Mouse (Mus musculus) heart, adult 2 months (tissue): ENCODE data around the gene Irf6. TPM values are rescaled to one million over a fixed set of nuclear protein-coding genes. Genes with fewer than 3 reads are reported as not detected.

Experiments
- DNase-seq, 2 experiments: peaks; one replicate each; pipeline ENCODE4 v3.0.0; 2021
- H3K27ac ChIP-seq: fragments of 200-600 bp; 2 replicates; pipeline ENCODE4 v1.8.1; 2022
- H3K27me3 ChIP-seq: fragments of 200-500 bp; 2 replicates; pipeline ENCODE4 v1.6.1; 2012; ENCODE audit warnings: mild to moderate bottlenecking, low read length, inconsistent platforms, mixed read lengths; ENCODE audit not compliant: control insufficient read depth, insufficient read depth
- H3K36me3 ChIP-seq: fragments of 200-500 bp; 2 replicates; pipeline ENCODE4 v1.6.1; 2012; ENCODE audit warnings: low read length, inconsistent platforms; ENCODE audit not compliant: control insufficient read depth, insufficient read depth
- H3K4me1 ChIP-seq: fragments of 200-500 bp; 2 replicates; pipeline ENCODE4 v1.6.1; 2011; ENCODE audit warnings: low read length; ENCODE audit not compliant: control insufficient read depth, insufficient read depth
- H3K4me3 ChIP-seq: fragments of 200-600 bp; 2 replicates; pipeline ENCODE4 v1.8.1; 2022
- H3K79me2 ChIP-seq: fragments of 200-500 bp; replicated peaks from 2 replicates; pipeline ENCODE4 v1.6.1; 2012; ENCODE audit warnings: mild to moderate bottlenecking, inconsistent platforms, low read length, moderate library complexity, mixed read lengths; ENCODE audit not compliant: control insufficient read depth, insufficient read depth
- H3K9ac ChIP-seq: fragments of 200-500 bp; 2 replicates; pipeline ENCODE4 v1.6.1; 2012; ENCODE audit warnings: low read depth, mild to moderate bottlenecking, control low read depth, inconsistent platforms, low read length, mixed read lengths
- CTCF ChIP-seq: fragments of 200-600 bp; IDR thresholded peaks from 2 replicates; pipeline ENCODE4 v1.8.1; 2022; ENCODE audit warnings: antibody characterized with exemption, mild to moderate bottlenecking, moderate library complexity
- EP300 ChIP-seq: fragments of 200-500 bp; IDR thresholded peaks from 2 replicates; pipeline ENCODE4 v1.6.1; 2011; ENCODE audit warnings: low read depth, low read length, control low read depth; ENCODE audit not compliant: insufficient read depth
- POLR2A ChIP-seq: fragments of 200-500 bp; IDR thresholded peaks from 2 replicates; pipeline ENCODE4 v1.6.1; 2011; ENCODE audit warnings: mild to moderate bottlenecking, low read depth, low read length, control low read depth; ENCODE audit not compliant: insufficient read depth
- WGBS: fragments of 180-500 bp; shearing (Covaris S2); methylation state at CpG from one replicate; pipeline ENCODE4 v1.1.7; 2018; 5-methylcytosine and 5-hydroxymethylcytosine counted together
- intact Hi-C: fragments of 180-260 bp; cut with DNase I; formaldehyde crosslinking; loops from one replicate; pipeline ENCODE4 v1.15.1; 2025
- polyA plus RNA-seq: library from polyadenylated mRNA; depleted of rRNA; stranded (reverse); fragments of >200 nt; gene quantifications from 2 replicates; pipeline ENCODE4 v1.2.3, GENCODE M21; 2012
- total RNA-seq, 2 experiments: library from RNA; stranded (reverse); gene quantifications; 2 replicates each; pipeline ENCODE4 v1.2.3; 2021

The Irf6 gene
- total and polyA plus RNA-seq, 3 experiments = 1.9 to 2.5 (median 2.1) TPM

DNA sequence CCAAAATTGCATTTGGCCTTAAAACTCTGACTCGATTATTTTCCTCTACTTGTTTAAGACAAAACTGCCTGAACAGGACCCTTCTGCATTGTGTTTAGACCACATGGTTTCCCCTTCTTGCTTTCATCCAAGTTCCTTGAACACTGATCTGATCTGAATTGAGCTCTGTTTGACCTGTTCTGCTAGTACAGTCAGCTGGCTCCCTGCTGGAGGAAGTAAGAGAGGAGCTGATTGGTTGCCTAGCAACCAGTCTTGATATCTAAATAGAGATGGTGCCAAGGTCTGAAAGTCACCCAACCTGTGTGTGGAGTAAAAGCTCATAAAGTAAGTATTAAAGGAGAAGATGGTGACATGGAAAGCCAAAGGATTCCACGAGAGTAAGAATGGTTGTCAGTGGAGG is 16.9 kb downstream of the Irf6 start:
- peak in 1 of 2 experiments; percentile 24 for DNase-seq
- WGBS = 51% methylated on average over 2 of the region's 2 CpGs

DNA sequence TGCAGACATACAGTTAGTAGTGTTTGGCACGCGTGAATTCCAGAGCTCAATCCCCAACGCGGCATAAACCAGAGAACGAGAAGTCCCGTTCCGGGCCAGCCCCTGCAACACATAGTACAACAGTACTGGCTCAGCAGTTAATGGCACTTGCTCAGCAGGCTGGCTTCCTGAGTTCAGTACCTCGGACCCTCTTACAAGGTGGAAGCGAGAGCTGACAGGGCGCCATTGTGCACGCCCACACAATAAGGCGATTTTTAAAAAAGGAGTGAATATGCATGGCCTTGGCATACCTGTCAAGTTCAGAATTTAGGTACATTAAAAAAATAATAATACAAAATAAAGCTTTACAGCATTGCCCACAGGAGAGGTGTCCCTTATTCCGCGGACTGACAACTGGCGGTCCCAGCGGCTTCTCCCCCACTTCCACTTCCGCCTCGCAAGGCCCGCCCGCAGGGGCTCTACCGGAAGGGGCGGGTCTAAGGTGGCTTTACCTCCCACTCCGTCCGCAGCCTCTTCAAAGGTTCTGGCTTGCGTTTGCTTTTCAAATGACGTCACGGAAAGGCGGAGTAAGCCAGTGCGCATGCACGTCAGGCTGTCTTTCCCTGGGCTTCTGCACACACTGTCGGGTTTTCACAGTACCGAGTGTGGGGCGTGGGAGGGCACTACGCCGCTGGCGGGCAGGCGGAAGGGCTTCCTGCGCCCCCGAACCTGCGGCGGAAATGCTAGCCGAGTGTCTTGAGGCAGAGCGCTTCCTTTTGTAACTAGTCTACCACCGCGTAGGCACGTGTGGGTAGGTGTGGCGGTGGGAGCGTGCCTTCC is 20.3 kb downstream of the Irf6 start:
- H3K79me2 ChIP-seq = no peaks in the 10 kb centered on the region
- under 1% methylated on average over 48 of the region's 48 CpGs for WGBS
- intact Hi-C loops = loop anchor here (1.0 kb wide), 1 partner anchor 43 kb away; the partner anchor contains the start of gene Diexf

More for the DNA sequence above, 16.9 kb downstream of the Irf6 start:
- Histone ChIP-seq H3K27me3 (no peaks in the 10 kb centered on the region), H3K9ac (no peak overlapping the region), H3K4me3 (no peak overlapping the region), H3K27ac (no peak overlapping the region), H3K4me1 (peaks cover 9% of the 10 kb centered on the region), H3K79me2 (no peaks in the 10 kb centered on the region), H3K36me3 (no peaks in the 10 kb centered on the region)
- no peak for TF ChIP-seq EP300
- TF ChIP-seq CTCF = no peak
- TF ChIP-seq POLR2A = no peak
- intact Hi-C loops = no loop called here

DNA sequence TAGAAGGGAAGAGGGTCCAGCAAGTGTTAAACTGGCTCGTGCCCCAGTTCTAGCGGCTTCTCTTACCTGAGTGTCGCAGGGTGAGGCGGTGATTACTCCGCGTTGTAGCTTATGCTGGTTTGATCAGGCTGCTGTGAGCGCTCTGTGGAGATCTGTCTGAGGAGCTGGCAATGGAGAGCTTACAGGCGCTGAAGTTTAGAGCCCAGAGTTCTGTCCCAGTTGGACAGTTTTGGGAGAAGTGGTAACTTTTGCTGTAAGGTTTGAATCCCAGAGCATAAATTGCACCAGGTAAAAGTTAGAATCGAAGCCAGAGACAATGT is 20.9 kb downstream of the Irf6 start:
- no peaks in the 10 kb centered on the region for H3K27me3 ChIP-seq
- DNase-seq = no peak
- peak overlapping the region; percentile 87 for H3K4me3 ChIP-seq
- H3K36me3 ChIP-seq = no peaks in the 10 kb centered on the region
- TF ChIP-seq POLR2A (no peak), EP300 (no peak), CTCF (no peak)
- H3K79me2 ChIP-seq = no peaks in the 10 kb centered on the region
- intact Hi-C loops = loop anchor here (1.0 kb wide), 1 partner anchor 43 kb away; the partner anchor contains the start of gene Diexf
- H3K27ac ChIP-seq = peak overlapping the region; percentile 95
- H3K4me1 ChIP-seq = peaks cover 11% of the 10 kb centered on the region
- peak overlapping the region; percentile 96 for H3K9ac ChIP-seq
- WGBS = 12% methylated on average over 9 of the region's 9 CpGs

More for the DNA sequence above, 20.3 kb downstream of the Irf6 start:
- Histone ChIP-seq H3K9ac (peak overlapping the region; percentile 96), H3K36me3 (no peaks in the 10 kb centered on the region), H3K27ac (peak overlapping the region; percentile 95), H3K27me3 (no peaks in the 10 kb centered on the region), H3K4me1 (peaks cover 11% of the 10 kb centered on the region), H3K4me3 (peak overlapping the region; percentile 87)
- peak; percentile 96 to 97 for DNase-seq
- TF ChIP-seq CTCF = no peak
- peak; percentile 82 for TF ChIP-seq EP300
- TF ChIP-seq POLR2A = peak; percentile 97

DNA sequence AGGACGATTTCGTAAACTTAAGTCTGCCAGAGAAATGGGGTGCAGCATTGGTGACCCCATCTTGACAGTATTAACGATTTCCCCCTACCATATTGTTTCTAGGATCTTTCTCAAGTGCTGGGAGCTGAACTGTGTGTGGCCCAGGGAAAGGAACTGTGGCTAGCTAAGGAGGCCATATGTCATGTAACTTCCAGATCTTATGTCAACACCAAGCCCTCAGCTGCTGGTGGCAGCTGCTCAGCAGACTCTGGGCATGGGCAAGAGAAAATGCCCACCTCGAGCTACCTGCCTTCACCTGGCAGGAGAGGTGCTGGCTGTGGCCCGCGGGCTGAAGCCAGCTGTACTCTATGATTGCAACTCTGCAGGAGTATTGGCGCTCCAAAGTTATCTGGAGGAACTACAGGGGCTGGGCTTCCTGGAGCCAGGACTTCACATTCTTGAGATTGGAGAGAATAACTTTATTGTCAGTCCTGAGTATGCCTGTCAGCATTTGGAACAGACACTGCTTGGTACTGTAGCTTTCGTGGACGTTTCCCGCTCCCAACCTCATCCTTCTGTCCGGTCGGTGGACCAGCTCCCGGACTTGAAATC is 21.3 kb downstream of the Irf6 start:
- Histone ChIP-seq H3K79me2 (no peaks in the 10 kb centered on the region), H3K36me3 (no peaks in the 10 kb centered on the region), H3K4me3 (peak overlapping the region; percentile 87), H3K27ac (peak overlapping the region; percentile 95), H3K9ac (no peak overlapping the region; the same call in none of the 2 replicates), H3K4me1 (peaks cover 11% of the 10 kb centered on the region), H3K27me3 (no peaks in the 10 kb centered on the region)
- peak in 1 of 2 experiments; percentile 25 for DNase-seq
- intact Hi-C loops = no loop called here
- 39% methylated on average over 13 of the region's 13 CpGs for WGBS
- TF ChIP-seq CTCF (no peak), POLR2A (no peak), EP300 (no peak)

DNA sequence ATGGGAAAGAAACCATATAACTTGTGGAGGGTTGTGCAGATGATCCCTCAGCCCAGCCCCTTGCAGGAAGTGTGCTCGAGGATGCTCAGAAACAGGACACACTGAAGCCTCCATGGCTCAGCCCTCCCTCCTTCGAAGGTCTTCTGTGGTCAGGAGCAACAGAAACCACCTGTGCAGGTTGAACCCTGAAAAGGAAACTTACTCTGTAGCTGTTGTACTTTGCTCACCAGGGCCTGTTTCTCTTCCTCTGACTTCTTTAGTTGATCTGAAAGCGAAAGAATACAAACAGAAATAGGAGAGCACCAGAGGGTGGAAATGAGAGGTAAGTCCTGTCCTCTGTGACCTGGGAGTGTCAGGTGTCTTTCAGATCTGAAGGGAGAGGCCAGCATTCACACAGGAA is 28.2 kb downstream of the Irf6 start:
- H3K27ac ChIP-seq = no peak overlapping the region
- H3K4me1 ChIP-seq = no peaks in the 10 kb centered on the region
- no peak overlapping the region for H3K4me3 ChIP-seq
- H3K36me3 ChIP-seq = no peaks in the 10 kb centered on the region
- no peaks in the 10 kb centered on the region for H3K79me2 ChIP-seq
- H3K27me3 ChIP-seq = no peaks in the 10 kb centered on the region
- H3K9ac ChIP-seq = no peak overlapping the region
- DNase-seq = no peak
- TF ChIP-seq EP300 = no peak
- TF ChIP-seq POLR2A = no peak
- no peak for TF ChIP-seq CTCF
- intact Hi-C loops = no loop called here
- 76% methylated on average over 3 of the region's 3 CpGs for WGBS

DNA sequence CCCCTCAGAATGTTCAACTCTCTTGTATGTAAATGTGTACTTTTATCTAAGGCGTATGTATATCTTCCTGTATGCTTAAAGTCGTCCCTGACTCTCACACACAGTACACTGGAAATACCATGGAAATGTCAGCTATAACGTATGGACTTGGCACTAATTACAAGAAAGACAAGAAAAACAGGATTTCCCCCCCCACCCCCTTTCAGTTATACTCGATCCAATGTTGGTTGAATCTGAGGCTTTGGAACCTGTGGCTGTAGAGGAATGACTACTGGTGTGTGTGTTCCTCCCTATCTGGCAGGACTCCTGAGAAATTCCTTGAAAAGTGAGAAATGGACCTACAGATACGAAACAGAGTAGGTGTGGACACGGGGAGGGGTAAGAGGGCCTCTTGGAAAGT is 35.3 kb downstream of the Irf6 start:
- H3K4me1 ChIP-seq = peaks cover 17% of the 10 kb centered on the region
- no peak overlapping the region; the same call in 1 of the 2 replicates for H3K27ac ChIP-seq
- no peak overlapping the region for H3K4me3 ChIP-seq
- TF ChIP-seq POLR2A (no peak), CTCF (no peak), EP300 (no peak)
- no peaks in the 10 kb centered on the region for H3K27me3 ChIP-seq
- H3K9ac ChIP-seq = no peak overlapping the region
- H3K36me3 ChIP-seq = peaks cover 2% of the 10 kb centered on the region; the same call in 1 of the 2 replicates
- 76% methylated on average over 6 of the region's 6 CpGs for WGBS
- intact Hi-C loops = no loop called here
- H3K79me2 ChIP-seq = no peaks in the 10 kb centered on the region
- DNase-seq = no peak
